Mouse (Mus musculus) MEL (cell line): Measurements from ENCODE around the gene Kcnk13. TPM values are rescaled to one million over a fixed set of nuclear protein-coding genes. Genes with fewer than 3 reads are reported as not detected.

Source experiments
- DNase-seq: peaks from one replicate; pipeline ENCODE4 v3.0.0; 2011; ENCODE audit warnings: low read depth, low spot score
- H3K27ac ChIP-seq: 2 replicates; pipeline ENCODE4 v1.5.1; 2012; ENCODE audit warnings: low read depth, mild to moderate bottlenecking, control low read depth, low read length, moderate library complexity; ENCODE audit not compliant: control insufficient read depth
- H3K27me3 ChIP-seq, 2 experiments: fragments of 150-350 bp in 1 of 2; sonication (generic) in 1 of 2; 2 replicates each; pipeline ENCODE4 v1.6.1; 2012; ENCODE audit warnings: low read length in 2 of 2, mild to moderate bottlenecking in 2 of 2, improper control_type of control experiment in 1 of 2, moderate library complexity in 1 of 2; ENCODE audit not compliant: insufficient read depth in 2 of 2, control insufficient read depth in 1 of 2
- H3K36me3 ChIP-seq, 2 experiments: 2 replicates each; pipeline ENCODE4 v1.6.1; 2012 to 2014; ENCODE audit warnings: low read length in 2 of 2, improper control_type of control experiment in 1 of 2, inconsistent platforms in 1 of 2, mild to moderate bottlenecking in 1 of 2; ENCODE audit not compliant: insufficient read depth in 2 of 2, control insufficient read depth in 1 of 2
- H3K4me1 ChIP-seq, 2 experiments: fragments of 150-350 bp in 1 of 2; sonication (generic) in 1 of 2; 2 replicates each; pipeline ENCODE4 v1.6.1; 2012; ENCODE audit warnings: low read length in 2 of 2, improper control_type of control experiment in 1 of 2, mild to moderate bottlenecking in 1 of 2; ENCODE audit not compliant: insufficient read depth in 2 of 2, control insufficient read depth in 1 of 2
- H3K4me3 ChIP-seq, 2 experiments: fragments of 150-350 bp in 1 of 2; sonication (generic) in 1 of 2; 2 replicates each; pipeline ENCODE4 v1.5.1; 2012; ENCODE audit warnings: low read depth in 2 of 2, low read length in 2 of 2, mild to moderate bottlenecking in 2 of 2, moderate library complexity in 2 of 2, control low read depth in 1 of 2, improper control_type of control experiment in 1 of 2; ENCODE audit not compliant: control insufficient read depth in 1 of 2, insufficient read depth in 1 of 2
- H3K79me2 ChIP-seq: 2 replicates; pipeline ENCODE4 v1.6.1; 2012; ENCODE audit warnings: mild to moderate bottlenecking, low read length, moderate library complexity; ENCODE audit not compliant: control insufficient read depth, poor library complexity, insufficient read depth
- H3K9ac ChIP-seq: 2 replicates; pipeline ENCODE4 v1.6.1; 2012; ENCODE audit warnings: low read depth, mild to moderate bottlenecking, control low read depth, low read length, moderate library complexity; ENCODE audit not compliant: control insufficient read depth, poor library complexity, severe bottlenecking
- H3K9me3 ChIP-seq: fragments of 150-350 bp; sonication (generic); replicated peaks from 2 replicates; pipeline ENCODE4 v1.6.1; 2012; ENCODE audit warnings: mild to moderate bottlenecking, low read length, improper control_type of control experiment, moderate library complexity; ENCODE audit not compliant: insufficient read depth
- BHLHE40 ChIP-seq: IDR thresholded peaks from 2 replicates; pipeline ENCODE4 v1.6.1; 2012; ENCODE audit warnings: low read depth, mild to moderate bottlenecking, inconsistent platforms, low read length, improper control_type of control experiment, borderline replicate concordance
- CHD1 ChIP-seq: IDR thresholded peaks from 2 replicates; pipeline ENCODE4 v1.6.1; 2012; ENCODE audit warnings: low read depth, mild to moderate bottlenecking, inconsistent platforms, low read length, improper control_type of control experiment
- ELF1 ChIP-seq: IDR thresholded peaks from 2 replicates; pipeline ENCODE4 v1.6.1; 2014; ENCODE audit warnings: low read depth, mild to moderate bottlenecking, inconsistent platforms, low read length, improper control_type of control experiment, moderate library complexity
- EP300 ChIP-seq, 2 experiments: IDR thresholded peaks; 2 replicates each; pipeline ENCODE4 v1.6.1; 2011; ENCODE audit warnings: improper control_type of control experiment in 2 of 2, low read length in 2 of 2, low read depth in 1 of 2, mild to moderate bottlenecking in 1 of 2
- ETS1 ChIP-seq: IDR thresholded peaks from 2 replicates; pipeline ENCODE4 v1.6.1; 2012; ENCODE audit warnings: low read depth, mild to moderate bottlenecking, inconsistent platforms, low read length, improper control_type of control experiment, moderate library complexity
- GATA1 ChIP-seq: IDR thresholded peaks from 2 replicates; pipeline ENCODE4 v1.6.1; 2011; ENCODE audit warnings: low read depth, low read length, improper control_type of control experiment
- JUND ChIP-seq: IDR thresholded peaks from 2 replicates; pipeline ENCODE4 v1.6.1; 2011; ENCODE audit warnings: low read depth, mild to moderate bottlenecking, improper control_type of control experiment, low read length
- MAFK ChIP-seq: IDR thresholded peaks from 2 replicates; pipeline ENCODE4 v1.6.1; 2011; ENCODE audit warnings: low read depth, mild to moderate bottlenecking, low read length, improper control_type of control experiment, borderline replicate concordance
- MAX ChIP-seq: IDR thresholded peaks from 2 replicates; pipeline ENCODE4 v1.6.1; 2011; ENCODE audit warnings: low read length, improper control_type of control experiment
- MAZ ChIP-seq: IDR thresholded peaks from 2 replicates; pipeline ENCODE4 v1.6.1; 2012; ENCODE audit warnings: low read depth, mild to moderate bottlenecking, inconsistent platforms, low read length, improper control_type of control experiment
- MXI1 ChIP-seq: IDR thresholded peaks from 2 replicates; pipeline ENCODE4 v1.6.1; 2011; ENCODE audit warnings: mild to moderate bottlenecking, low read depth, low read length, improper control_type of control experiment
- MYB ChIP-seq: IDR thresholded peaks from 2 replicates; pipeline ENCODE4 v1.6.1; 2011; ENCODE audit warnings: mild to moderate bottlenecking, low read depth, low read length, improper control_type of control experiment
- MYC ChIP-seq: IDR thresholded peaks from 2 replicates; pipeline ENCODE4 v1.6.1; 2011; ENCODE audit warnings: low read depth, mild to moderate bottlenecking, low read length, improper control_type of control experiment, moderate library complexity
- NRF1 ChIP-seq: IDR thresholded peaks from 2 replicates; pipeline ENCODE4 v1.6.1; 2014; ENCODE audit warnings: low read depth, mild to moderate bottlenecking, inconsistent platforms, low read length, improper control_type of control experiment, moderate library complexity; ENCODE audit not compliant: poor library complexity, insufficient read depth, severe bottlenecking
- POLR2AphosphoS2 ChIP-seq: IDR thresholded peaks from 2 replicates; pipeline ENCODE4 v1.6.1; 2011; ENCODE audit warnings: low read length, improper control_type of control experiment
- RAD21 ChIP-seq: IDR thresholded peaks from 2 replicates; pipeline ENCODE4 v1.6.1; 2011; ENCODE audit warnings: mild to moderate bottlenecking, low read depth, low read length, improper control_type of control experiment
- RCOR1 ChIP-seq: IDR thresholded peaks from 2 replicates; pipeline ENCODE4 v1.6.1; 2012; ENCODE audit warnings: low read depth, mild to moderate bottlenecking, inconsistent platforms, low read length, improper control_type of control experiment
- TAL1 ChIP-seq: IDR thresholded peaks from 2 replicates; pipeline ENCODE4 v1.6.1; 2012; ENCODE audit warnings: mild to moderate bottlenecking, inconsistent platforms, low read length, moderate library complexity, mixed read lengths
- TBP ChIP-seq: IDR thresholded peaks from 2 replicates; pipeline ENCODE4 v1.8.0; 2011; ENCODE audit warnings: low read depth, low read length, improper control_type of control experiment
- TCF12 ChIP-seq: IDR thresholded peaks from 2 replicates; pipeline ENCODE4 v1.6.1; 2014; ENCODE audit warnings: low read depth, mild to moderate bottlenecking, inconsistent platforms, low read length, improper control_type of control experiment, moderate library complexity
- USF1 ChIP-seq: IDR thresholded peaks from 2 replicates; pipeline ENCODE4 v1.6.1; 2014; ENCODE audit warnings: low read depth, mild to moderate bottlenecking, inconsistent platforms, low read length, improper control_type of control experiment, moderate library complexity
- ZC3H11A ChIP-seq: IDR thresholded peaks from 2 replicates; pipeline ENCODE4 v1.6.1; 2012; ENCODE audit warnings: low read depth, mild to moderate bottlenecking, inconsistent platforms, low read length, improper control_type of control experiment
- ZNF384 ChIP-seq: IDR thresholded peaks from 2 replicates; pipeline ENCODE4 v1.6.1; 2012; ENCODE audit warnings: low read depth, mild to moderate bottlenecking, inconsistent platforms, low read length, improper control_type of control experiment
- polyA plus RNA-seq, 2 experiments: library from polyadenylated mRNA; stranded (reverse) in 1 of 2; unstranded in 1 of 2; fragments of >175 nt in 1 of 2; fragments of >200 nt in 1 of 2; gene quantifications; 2 replicates each; pipeline versions ENCODE4 v1.2.1 to v1.2.4; 2012; ENCODE audit warnings: low replicate concordance in 2 of 2, low read depth in 1 of 2; ENCODE audit not compliant: insufficient read length in 2 of 2, insufficient read depth in 1 of 2, missing spikeins in 1 of 2
- total RNA-seq: library from RNA; depleted of rRNA; stranded (reverse); fragments of 300-350 nt; gene quantifications from 2 replicates; pipeline ENCODE4 v1.2.3, GENCODE M21; 2012

The Kcnk13 gene
- total and polyA plus RNA-seq, 3 experiments, result not detected

GRCm38 (mm10) chr12:99960675-99961074, 3.6 kb upstream of the Kcnk13 start:
- Histone ChIP-seq H3K36me3 (peaks cover 0 to 11% of the 10 kb centered on the region in 2 experiments; a peak in 2 of 4 replicates), H3K9me3 (no peaks in the 10 kb centered on the region), H3K4me1 (peaks cover 0 to 15% of the 10 kb centered on the region in 2 experiments; a peak in 1 of 4 replicates), H3K9ac (no peak overlapping the region), H3K4me3 (no peak overlapping the region), H3K27me3 (no peaks in the 10 kb centered on the region; a peak in 1 of 4 replicates), H3K79me2 (no peaks in the 10 kb centered on the region; the same call in 1 of the 2 replicates), H3K27ac (no peak overlapping the region)
- TF ChIP-seq MAZ, result no peak
- TF ChIP-seq RCOR1, result no peak
- peak; percentile 60; the same call in 1 of the 2 replicates for TF ChIP-seq ZNF384
- no peak for TF ChIP-seq POLR2AphosphoS2
- TF ChIP-seq ELF1, result no peak
- TF ChIP-seq JUND, result no peak
- no peak for TF ChIP-seq MYB
- TF ChIP-seq ETS1, result no peak
- peak; percentile 70 for TF ChIP-seq TCF12
- no peak for TF ChIP-seq RAD21
- no peak for TF ChIP-seq ZC3H11A
- no peak for TF ChIP-seq BHLHE40
- TF ChIP-seq GATA1, result peak; percentile 67
- no peak for TF ChIP-seq MXI1
- peak; percentile 45 to 47; a peak in 2 of 4 replicates for TF ChIP-seq EP300 (IDR thresholded peaks at IDR 0.05; ENCODE audit: low read depth in 1 of 2, low read length in 2 of 2)
- no peak; the same call in 1 of the 2 replicates for TF ChIP-seq TAL1
- peak; percentile 35 for DNase-seq

- Histone ChIP-seq H3K9ac (no peak overlapping the region), H3K4me1 (peaks cover 0 to 4% of the 10 kb centered on the region in 2 experiments; a peak in 1 of 4 replicates), H3K27ac (no peak overlapping the region), H3K79me2 (no peaks in the 10 kb centered on the region; the same call in 1 of the 2 replicates), H3K27me3 (peaks cover 0 to 1% of the 10 kb centered on the region in 2 experiments; a peak in 1 of 4 replicates), H3K4me3 (no peak overlapping the region), H3K36me3 (peaks cover 0 to 3% of the 10 kb centered on the region in 2 experiments; a peak in 2 of 4 replicates), H3K9me3 (no peaks in the 10 kb centered on the region)
- TF ChIP-seq ZNF384 (no peak), TAL1 (no peak), USF1 (no peak), POLR2AphosphoS2 (no peak), MAX (no peak), MAFK (no peak), CHD1 (no peak), MYC (no peak), BHLHE40 (no peak), NRF1 (no peak), TBP (no peak), MYB (no peak), MAZ (no peak)
- DNase-seq, result no peak
Measured at GRCm38 (mm10) chr12:99965203-99966115, 1.2 kb downstream of the Kcnk13 start.
